Comparison of ENCODE assay signal across 9 mouse cellular contexts in the genomic region with DNA sequence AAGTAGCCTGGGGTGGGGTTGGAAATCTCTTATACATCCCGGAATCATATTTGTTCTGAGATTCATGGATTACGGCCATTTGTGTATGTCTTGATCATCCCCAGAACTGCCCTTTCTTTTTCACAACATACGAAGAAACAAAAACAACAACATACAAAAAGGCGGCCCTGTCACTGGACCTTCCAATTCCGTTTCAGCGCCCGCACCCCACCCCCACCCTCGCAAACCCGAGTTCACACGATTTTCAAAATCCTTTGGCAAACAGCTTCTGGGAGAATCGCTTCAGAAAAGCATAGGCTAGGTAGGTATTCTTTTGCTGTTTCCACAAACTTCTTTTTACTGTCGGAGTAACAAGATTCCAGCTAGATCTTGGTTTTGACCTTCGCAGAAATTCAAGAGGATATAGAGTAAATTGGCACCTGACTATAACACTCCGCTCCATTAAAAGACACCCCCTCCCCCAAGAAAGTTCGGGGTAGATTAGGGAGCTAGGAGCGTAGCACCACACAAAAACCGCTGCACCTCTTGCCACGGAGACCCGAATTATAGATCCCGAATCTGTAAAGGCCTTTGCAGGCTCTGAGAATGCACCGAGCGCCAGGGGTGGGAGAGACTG. TPM values are rescaled to one million over a fixed set of nuclear protein-coding genes. Genes with fewer than 3 reads are reported as not detected.
DNase-seq lines count a peak whose midpoint lies in the region; ATAC-seq and TF ChIP-seq lines count a peak whose summit lies in the region.
"Had no signal": no experiment of that assay in that cellular context is flagged by ENCODE, and none has a peak within 500 bp of the region (broad histone marks: within the 10 kb centered on the region; RNA-seq: fewer than 3 reads in every experiment).

No protein-coding gene starts in this region.

- peaks cover 16% of the 10 kb centered on the region; the same call in 1 of the 2 replicates for H3K4me1 ChIP-seq in kidney, postnatal 0 days (replicated peaks; ENCODE audit: insufficient read depth, low read length)
- H3K4me1 ChIP-seq in forebrain, embryonic 10.5 days, result peaks cover 75% of the 10 kb centered on the region
- H3K4me1 ChIP-seq in intestine, embryonic 16.5 days (ENCODE audit: control insufficient read depth, insufficient read depth, low read length), result peaks cover 14% of the 10 kb centered on the region
- peaks cover 8% of the 10 kb centered on the region for H3K4me1 ChIP-seq in neural tube, embryonic 14.5 days (ENCODE audit: control insufficient read depth, insufficient read depth, low read length)

- peaks cover 92% of the 10 kb centered on the region for H3K27me3 ChIP-seq in kidney, postnatal 0 days (ENCODE audit: insufficient read depth, low read length)
- H3K27me3 ChIP-seq in forebrain, embryonic 10.5 days (ENCODE audit: poor library complexity, severe bottlenecking), result peaks cover 98% of the 10 kb centered on the region
- H3K27me3 ChIP-seq in intestine, embryonic 16.5 days (replicated peaks; ENCODE audit: control insufficient read depth, insufficient read depth, low read length), result peaks cover 87% of the 10 kb centered on the region
- H3K27me3 ChIP-seq in neural tube, embryonic 14.5 days (ENCODE audit: control insufficient read depth, insufficient read depth, low read length), result peaks cover 40% of the 10 kb centered on the region

- no peaks in the 10 kb centered on the region for H3K9me3 ChIP-seq in kidney, postnatal 0 days (replicated peaks; ENCODE audit: low read length)
- no peaks in the 10 kb centered on the region for H3K9me3 ChIP-seq in forebrain, embryonic 10.5 days
- H3K9me3 ChIP-seq in intestine, embryonic 16.5 days (ENCODE audit: control insufficient read depth, low read length), result no peaks in the 10 kb centered on the region
- H3K9me3 ChIP-seq in neural tube, embryonic 14.5 days (ENCODE audit: control insufficient read depth, low read length), result no peaks in the 10 kb centered on the region

- WGBS in kidney, postnatal 0 days, result 1% methylated on average over 22 of the region's 22 CpGs
- WGBS in forebrain, embryonic 10.5 days, result 1% methylated on average over 22 of the region's 22 CpGs
- 2% methylated on average over 22 of the region's 22 CpGs for WGBS in intestine, embryonic 16.5 days
- 2% methylated on average over 22 of the region's 22 CpGs for WGBS in neural tube, embryonic 14.5 days

- peak overlapping the region; percentile 63 for H3K4me2 ChIP-seq in kidney, postnatal 0 days (ENCODE audit: low read length)
- H3K4me2 ChIP-seq in intestine, embryonic 16.5 days (ENCODE audit: low read depth, low read length), result peak overlapping the region; percentile 52
- peak overlapping the region; percentile 48; the same call in 1 of the 2 replicates for H3K4me2 ChIP-seq in neural tube, embryonic 14.5 days (ENCODE audit: low read depth, low read length)

- H3K9ac ChIP-seq in kidney, postnatal 0 days (ENCODE audit: low read depth, low read length), result no peak overlapping the region
- no peak overlapping the region for H3K9ac ChIP-seq in intestine, embryonic 16.5 days (ENCODE audit: low read depth, low read length)
- 0 out of 2 replicates have a peak overlapping the region, but pooled peaks have one; percentile 11 for H3K9ac ChIP-seq in neural tube, embryonic 14.5 days (replicated peaks; ENCODE audit: low read depth, low read length)

- ATAC-seq in kidney, postnatal 0 days (replicated peaks; ENCODE audit: low FRiP score, low read depth), result no peak
- no peak for ATAC-seq in intestine, embryonic 16.5 days
- no peak for ATAC-seq in neural tube, embryonic 14.5 days (ENCODE audit: low read depth)
- no peak for ATAC-seq in erythroid progenitor cell, adult 5-6 weeks (replicated peaks; ENCODE audit: low FRiP score, poor library complexity, severe bottlenecking)

- intact Hi-C loops in gastrocnemius, postnatal 36 days (cut with DNase I), result no loop called here

- H3K4me3 ChIP-seq in kidney, postnatal 0 days (replicated peaks; ENCODE audit: low read depth, low read length), result peak overlapping the region; percentile 34; the same call in 1 of the 2 replicates
- H3K4me3 ChIP-seq in forebrain, embryonic 10.5 days, result peak overlapping the region; percentile 83
- peak overlapping the region; percentile 41 for H3K4me3 ChIP-seq in intestine, embryonic 16.5 days (ENCODE audit: low read length)
- H3K4me3 ChIP-seq in neural tube, embryonic 14.5 days (ENCODE audit: low read depth, low read length), result peak overlapping the region; percentile 37

- no peak for DNase-seq in kidney, postnatal 0 days (ENCODE audit: low spot score)
- no peak for DNase-seq in kidney, postnatal 4 days
- no peak for DNase-seq in forebrain, embryonic 10.5 days (ENCODE audit: extremely low spot score, low spot score)
- DNase-seq in gastrocnemius, postnatal 36 days, result no peak
- DNase-seq in spleen, postnatal 36 days (ENCODE audit: low spot score in 2 of 2), result no peak
- DNase-seq: thymus, postnatal 14 days had no signal

- TF ChIP-seq CTCF in kidney, postnatal 0 days (IDR thresholded peaks at IDR 0.05; ENCODE audit: low read depth), result no peak

- H3K36me3 ChIP-seq in kidney, postnatal 0 days (ENCODE audit: insufficient read depth, low read length), result no peaks in the 10 kb centered on the region
- H3K36me3 ChIP-seq in forebrain, embryonic 10.5 days (replicated peaks), result peaks cover 23% of the 10 kb centered on the region
- no peaks in the 10 kb centered on the region for H3K36me3 ChIP-seq in intestine, embryonic 16.5 days (ENCODE audit: control insufficient read depth, insufficient read depth, low read length)
- no peaks in the 10 kb centered on the region for H3K36me3 ChIP-seq in neural tube, embryonic 14.5 days (ENCODE audit: control insufficient read depth, insufficient read depth, low read length)

- H3K27ac ChIP-seq in kidney, postnatal 0 days, result no peak overlapping the region
- peak overlapping the region; percentile 99 for H3K27ac ChIP-seq in forebrain, embryonic 10.5 days
- H3K27ac ChIP-seq in intestine, embryonic 16.5 days (ENCODE audit: low read length), result no peak overlapping the region
- H3K27ac ChIP-seq in neural tube, embryonic 14.5 days (ENCODE audit: low read depth, low read length), result no peak overlapping the region

RNA-seq across cellular contexts. Expression of a gene that starts 0.6 kb away (rescaled TPM):
- polyA plus RNA-seq in kidney, postnatal 0 days (2015; fragmentation: Nextera tagmentation; extraction: Ambion mirVana), result not detected in 2 replicates
- polyA plus RNA-seq in forebrain, embryonic 10.5 days (2016; fragmentation: Nextera tagmentation; extraction: Ambion mirVana), result 4.2 and 4.3 TPM in 2 replicates
- not detected in 2 replicates for polyA plus RNA-seq in intestine, embryonic 16.5 days (2015; fragmentation: Nextera tagmentation; extraction: Ambion mirVana)
- polyA plus RNA-seq in neural tube, embryonic 14.5 days (2014; fragmentation: Nextera tagmentation; extraction: Ambion mirVana), result 0.93 and 1.1 TPM in 2 replicates
- not detected for total RNA-seq in gastrocnemius, postnatal 36 days (2021)
- not detected in 2 replicates for total RNA-seq in erythroid progenitor cell, adult 5-6 weeks (2015; ENCODE audit: low replicate concordance)
- total RNA-seq in erythroid progenitor cell, adult 5-6 weeks (2017; ENCODE audit: low replicate concordance), result not detected in 2 replicates
